Mouse (Mus musculus) bone marrow macrophage, adult 2 months (primary cell): Measurements from ENCODE around the gene Aldh4a1. TPM values are rescaled to one million over a fixed set of nuclear protein-coding genes. Genes with fewer than 3 reads are reported as not detected.

Experiments used
- H3K27ac ChIP-seq: 2 replicates; pipeline ENCODE4 v1.5.1; 2012; ENCODE audit warnings: low read depth, low read length; ENCODE audit not compliant: insufficient read depth
- H3K4me1 ChIP-seq: 2 replicates; pipeline ENCODE4 v1.6.1; 2012; ENCODE audit warnings: low read length; ENCODE audit not compliant: control insufficient read depth, insufficient read depth
- H3K4me3 ChIP-seq: 2 replicates; pipeline ENCODE4 v1.5.1; 2012; ENCODE audit warnings: mild to moderate bottlenecking, low read length, moderate library complexity; ENCODE audit not compliant: insufficient read depth
- CTCF ChIP-seq: IDR thresholded peaks from 2 replicates; pipeline ENCODE4 v1.5.1; 2012; ENCODE audit warnings: low read depth, mild to moderate bottlenecking, low read length, moderate library complexity
- POLR2A ChIP-seq: IDR thresholded peaks from 2 replicates; pipeline ENCODE4 v1.6.1; 2012; ENCODE audit warnings: mild to moderate bottlenecking, low read depth, low read length, borderline replicate concordance
- polyA plus RNA-seq: library from polyadenylated mRNA; stranded (reverse); fragments of >200 nt; gene quantifications from 2 replicates; pipeline ENCODE4 v1.2.4, GENCODE M21; 2012; ENCODE audit not compliant: missing spikeins, insufficient read depth, insufficient read length

The Aldh4a1 gene
- 13.3 and 13.8 TPM in 2 replicates for polyA plus RNA-seq

- TF ChIP-seq POLR2A, result peak; percentile 41; the same call in 1 of the 2 replicates
- no peak for TF ChIP-seq CTCF
- Histone ChIP-seq H3K4me3 (peak within 1 kb of the TSS; percentile 92), H3K4me1 (peaks cover 6% of the 10 kb centered on the region; the same call in 1 of the 2 replicates), H3K27ac (peak within 1 kb of the TSS; percentile 82)
These were observed at the start of gene Aldh4a1 for GRCm38 (mm10) chr4:139622373-139623282. Gene Aldh4a1 (plus strand): TSS chr4:139622866.

GRCm38 (mm10) chr4:139572928-139573512 is 49.6 kb upstream of the Aldh4a1 start:
- no peak overlapping the region for H3K4me3 ChIP-seq
- H3K27ac ChIP-seq, result no peak overlapping the region
- peaks cover 19% of the 10 kb centered on the region for H3K4me1 ChIP-seq
- TF ChIP-seq CTCF (no peak), POLR2A (no peak)

- peak overlapping the region; percentile 6; the same call in 1 of the 2 replicates for H3K27ac ChIP-seq
- TF ChIP-seq POLR2A (peak; percentile 53), CTCF (no peak)
- H3K4me1 ChIP-seq, result peaks cover 30% of the 10 kb centered on the region
- H3K4me3 ChIP-seq, result peak overlapping the region; percentile 79
These were observed 48.4 kb upstream of the Aldh4a1 start for GRCm38 (mm10) chr4:139574156-139574798.

GRCm38 (mm10) chr4:139574799-139575672 is 47.6 kb upstream of the Aldh4a1 start:
- TF ChIP-seq CTCF (no peak), POLR2A (no peak)
- H3K27ac ChIP-seq, result 0 out of 2 replicates have a peak overlapping the region, but pooled peaks have one; percentile 6
- H3K4me3 ChIP-seq, result peak overlapping the region; percentile 79
- H3K4me1 ChIP-seq, result peaks cover 37% of the 10 kb centered on the region

GRCm38 (mm10) chr4:139575673-139576003 is 47.0 kb upstream of the Aldh4a1 start:
- H3K4me3 ChIP-seq, result peak overlapping the region; percentile 79
- H3K4me1 ChIP-seq, result peaks cover 39% of the 10 kb centered on the region
- no peak overlapping the region for H3K27ac ChIP-seq
- no peak for TF ChIP-seq CTCF
- TF ChIP-seq POLR2A, result no peak

- Histone ChIP-seq H3K4me3 (peak overlapping the region; percentile 79), H3K27ac (no peak overlapping the region), H3K4me1 (peaks cover 41% of the 10 kb centered on the region)
- TF ChIP-seq CTCF (no peak), POLR2A (no peak)
These were observed 46.3 kb upstream of the Aldh4a1 start for GRCm38 (mm10) chr4:139576251-139576880.

- no peak for TF ChIP-seq POLR2A
- Histone ChIP-seq H3K27ac (no peak overlapping the region), H3K4me3 (no peak overlapping the region), H3K4me1 (peaks cover 44% of the 10 kb centered on the region)
These were observed 45.7 kb upstream of the Aldh4a1 start for GRCm38 (mm10) chr4:139577006-139577405.

GRCm38 (mm10) chr4:139578389-139578788 is 44.3 kb upstream of the Aldh4a1 start:
- Histone ChIP-seq H3K27ac (no peak overlapping the region), H3K4me3 (no peak overlapping the region), H3K4me1 (peaks cover 49% of the 10 kb centered on the region)
- TF ChIP-seq CTCF (no peak), POLR2A (no peak)
